Mouse (Mus musculus) spleen, postnatal 4 days (tissue): ENCODE measurements around the gene Pitpnc1.

ENCODE experiments used
- DNase-seq, 2 experiments: peaks; one replicate each; pipeline ENCODE4 v3.0.0; 2022; ENCODE audit warnings: low spot score in 2 of 2

The Pitpnc1 gene

GRCm38 (mm10) chr11:107373154-107373553 lies 97.3 kb downstream of the Pitpnc1 start:
- DNase-seq: no peak

DNA sequence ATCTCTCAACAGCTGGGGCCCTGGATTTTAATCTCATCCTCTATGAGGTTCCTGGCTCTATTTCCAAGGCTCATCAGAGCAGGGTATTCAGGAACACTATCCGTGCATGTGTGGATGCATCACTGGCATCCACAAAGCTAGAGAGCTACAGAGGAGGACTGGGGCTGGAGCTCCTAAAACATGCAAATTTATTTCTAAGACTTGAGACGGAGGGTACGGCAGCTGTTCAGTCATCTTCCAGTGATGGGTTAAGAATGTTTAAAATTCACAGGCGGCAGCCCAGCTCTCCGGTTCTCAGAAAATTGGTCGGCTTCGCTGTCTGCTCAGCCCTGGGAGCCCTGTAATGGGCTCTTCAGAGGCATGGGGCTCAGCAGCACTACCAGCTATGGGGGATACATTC lies 97.8 kb downstream of the Pitpnc1 start:
- DNase-seq: no peak

GRCm38 (mm10) chr11:107370476-107370875 lies 100.0 kb downstream of the Pitpnc1 start:
- no peak for DNase-seq

- no peak for DNase-seq
These were observed 100.8 kb downstream of the Pitpnc1 start for GRCm38 (mm10) chr11:107369661-107370060.

- no peak for DNase-seq
These were observed 104.4 kb downstream of the Pitpnc1 start for GRCm38 (mm10) chr11:107365938-107366712.

DNA sequence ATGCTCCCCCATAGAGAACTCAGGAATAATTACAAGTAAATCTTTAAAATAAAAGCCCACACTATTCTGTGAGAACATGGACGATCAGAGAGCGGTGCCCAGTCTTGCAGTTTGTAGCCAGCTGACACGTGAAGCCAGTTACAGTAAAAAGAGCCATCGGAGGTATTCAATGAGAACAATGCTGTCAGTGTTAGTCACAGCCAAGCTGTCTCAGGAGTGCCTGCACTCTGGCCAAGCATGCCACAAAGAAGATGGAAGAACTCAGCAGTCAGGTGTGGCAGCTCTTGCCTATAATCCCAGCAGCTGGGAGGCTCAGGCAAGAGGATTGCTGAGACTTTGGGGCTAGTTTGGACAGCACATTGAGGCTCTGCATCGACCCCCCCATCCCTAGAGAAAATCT lies 111.8 kb downstream of the Pitpnc1 start:
- no peak for DNase-seq

DNA sequence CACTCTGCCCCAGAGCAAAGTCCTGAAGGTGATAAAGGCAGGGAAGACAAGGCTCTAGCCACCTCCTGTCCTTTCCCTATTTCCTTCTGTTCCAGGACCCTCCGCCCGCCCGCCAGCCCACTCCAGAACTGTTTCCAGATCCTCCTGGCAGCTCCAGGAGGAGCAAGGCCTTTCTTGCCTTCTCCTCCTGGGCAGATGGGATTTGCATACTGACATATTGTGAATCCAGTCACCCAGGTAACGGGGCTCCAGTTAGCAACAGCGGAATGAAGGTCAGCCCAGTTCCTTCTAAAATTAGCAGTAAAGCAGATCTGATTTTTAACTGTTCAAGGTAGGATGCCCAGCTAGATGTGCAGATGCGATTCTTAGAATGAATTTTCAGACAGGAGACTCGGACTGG lies 114.3 kb downstream of the Pitpnc1 start:
- DNase-seq: no peak

- no peak for DNase-seq
These were observed 115.0 kb downstream of the Pitpnc1 start for GRCm38 (mm10) chr11:107355526-107355925.

GRCm38 (mm10) chr11:107354499-107355143 lies 115.9 kb downstream of the Pitpnc1 start:
- no peak for DNase-seq

DNA sequence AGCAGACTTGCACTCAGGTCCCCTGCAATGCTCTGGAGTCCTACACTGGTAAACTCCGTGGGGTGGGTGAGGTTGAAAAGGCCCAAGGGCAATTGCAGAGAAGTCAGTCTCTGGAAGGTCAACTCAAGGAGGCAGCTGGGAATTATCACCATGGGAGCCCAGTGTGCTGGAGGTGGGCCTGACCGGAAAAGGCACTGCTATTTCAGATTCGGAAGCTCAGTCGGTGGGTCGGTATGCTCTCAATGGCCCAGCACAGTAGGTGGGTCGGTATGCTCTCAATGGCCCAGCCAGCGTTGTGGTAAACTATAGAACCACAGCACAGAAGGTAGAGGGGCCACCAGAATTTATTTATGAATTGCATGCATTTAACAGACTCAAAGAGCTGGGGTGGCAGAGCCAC lies 117.9 kb downstream of the Pitpnc1 start:
- no peak for DNase-seq

- DNase-seq: no peak
These were observed 120.7 kb downstream of the Pitpnc1 start for GRCm38 (mm10) chr11:107349756-107350155.

DNA sequence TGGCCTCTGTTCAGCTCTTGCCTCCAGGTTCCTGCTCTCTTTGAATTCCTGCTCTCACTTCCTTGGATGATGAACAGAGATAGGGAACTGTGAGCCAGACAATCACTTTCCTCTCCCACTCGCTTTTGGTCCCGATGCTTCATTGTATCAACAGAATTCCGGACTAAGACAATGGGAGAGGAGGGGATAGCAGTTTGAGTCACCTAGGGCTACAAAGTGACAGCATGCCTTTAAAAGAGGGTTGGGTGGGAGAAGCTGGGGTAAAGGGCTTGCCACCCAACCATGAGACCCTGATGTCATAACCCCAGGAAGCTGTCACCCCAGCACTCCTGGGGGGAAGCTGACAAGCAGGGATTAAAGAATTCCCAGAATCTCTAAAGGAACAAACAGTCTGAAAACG lies 127.5 kb downstream of the Pitpnc1 start:
- no peak for DNase-seq

DNA sequence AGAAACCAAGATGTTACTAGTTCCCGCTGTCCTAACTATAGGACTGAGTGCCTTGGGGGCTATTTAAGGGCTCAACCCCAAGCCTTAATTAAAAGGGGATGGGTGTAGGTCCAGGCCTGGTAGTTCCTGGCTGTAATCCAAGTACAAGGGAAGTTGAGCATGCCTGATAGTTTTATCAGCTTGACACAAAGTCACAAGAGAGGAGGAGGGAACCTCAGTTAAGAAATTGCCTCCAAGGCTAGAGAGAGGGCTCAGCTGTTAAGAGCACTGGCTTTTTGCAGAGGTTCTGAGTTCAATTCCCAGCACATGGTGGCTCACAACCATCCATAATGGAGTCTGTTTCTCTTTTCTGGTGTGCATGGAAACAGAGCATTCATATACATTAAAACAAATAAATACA lies 128.1 kb downstream of the Pitpnc1 start:
- peak in 1 of 2 experiments; percentile 39 for DNase-seq

DNA sequence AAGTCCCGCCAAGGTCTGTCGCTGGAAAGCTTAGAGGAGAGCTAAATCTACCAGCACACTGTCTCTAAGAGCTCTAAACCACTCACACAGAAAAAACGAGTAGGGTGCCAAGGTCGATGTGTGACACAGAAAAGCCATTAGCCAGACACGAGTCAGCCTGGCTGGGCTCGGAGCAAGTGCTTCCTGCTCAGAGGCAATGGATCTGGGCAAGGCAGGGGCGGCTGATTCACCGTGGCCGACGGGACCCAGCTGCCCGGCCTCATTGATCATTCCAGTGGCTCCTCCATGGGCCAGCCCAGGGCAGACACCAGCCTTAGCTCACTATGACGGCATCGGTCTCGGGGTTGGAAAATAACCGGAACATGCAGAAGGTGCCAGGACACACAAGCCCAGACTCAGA lies 129.2 kb downstream of the Pitpnc1 start:
- DNase-seq: no peak

DNA sequence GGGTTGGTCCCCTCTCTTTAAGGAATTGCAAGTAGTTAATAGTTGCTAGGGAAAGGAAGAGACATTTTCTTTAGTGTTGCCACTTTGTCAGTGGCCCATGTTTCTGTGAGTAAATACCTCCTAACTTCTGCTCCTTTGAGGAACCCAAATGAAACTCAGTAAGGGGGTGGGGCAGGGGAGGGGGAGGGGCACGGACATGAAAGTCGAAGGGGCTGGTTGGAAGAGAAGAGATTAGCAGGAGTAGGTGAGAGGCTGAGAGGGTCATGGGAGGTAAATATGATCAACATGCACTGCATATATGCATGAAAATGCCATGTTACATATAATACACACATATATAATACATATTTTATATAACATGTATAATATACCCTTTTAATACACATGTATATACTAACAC lies 129.7 kb downstream of the Pitpnc1 start:
- DNase-seq: no peak

DNA sequence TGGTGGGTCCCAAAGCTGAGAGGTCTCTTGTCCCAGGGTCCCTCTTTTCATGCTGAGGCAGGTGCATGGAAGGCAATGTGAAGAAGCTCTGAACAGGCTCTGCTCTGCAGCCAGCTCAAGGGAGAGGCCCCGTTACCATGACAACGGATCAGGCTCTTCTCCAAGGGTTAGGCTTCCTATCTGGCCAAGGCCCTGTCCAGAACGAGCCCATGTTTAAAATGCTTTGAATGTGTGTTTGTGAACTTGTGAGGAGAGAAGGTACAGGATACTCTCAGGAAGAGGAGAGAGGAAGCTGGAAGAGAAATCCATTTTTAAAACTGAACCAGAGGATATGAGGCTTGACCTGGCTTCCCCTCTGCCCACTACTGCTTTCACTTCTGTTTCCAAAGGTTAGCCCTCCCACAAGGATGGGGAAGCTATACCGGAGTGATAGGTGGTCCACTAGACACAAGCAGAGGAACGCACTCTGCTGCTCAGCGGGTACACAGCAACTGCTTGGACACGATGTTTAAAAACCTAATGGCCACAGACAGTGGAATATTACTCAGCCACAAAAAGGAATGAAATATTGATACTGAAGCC lies 131.2 kb downstream of the Pitpnc1 start:
- DNase-seq: no peak

DNA sequence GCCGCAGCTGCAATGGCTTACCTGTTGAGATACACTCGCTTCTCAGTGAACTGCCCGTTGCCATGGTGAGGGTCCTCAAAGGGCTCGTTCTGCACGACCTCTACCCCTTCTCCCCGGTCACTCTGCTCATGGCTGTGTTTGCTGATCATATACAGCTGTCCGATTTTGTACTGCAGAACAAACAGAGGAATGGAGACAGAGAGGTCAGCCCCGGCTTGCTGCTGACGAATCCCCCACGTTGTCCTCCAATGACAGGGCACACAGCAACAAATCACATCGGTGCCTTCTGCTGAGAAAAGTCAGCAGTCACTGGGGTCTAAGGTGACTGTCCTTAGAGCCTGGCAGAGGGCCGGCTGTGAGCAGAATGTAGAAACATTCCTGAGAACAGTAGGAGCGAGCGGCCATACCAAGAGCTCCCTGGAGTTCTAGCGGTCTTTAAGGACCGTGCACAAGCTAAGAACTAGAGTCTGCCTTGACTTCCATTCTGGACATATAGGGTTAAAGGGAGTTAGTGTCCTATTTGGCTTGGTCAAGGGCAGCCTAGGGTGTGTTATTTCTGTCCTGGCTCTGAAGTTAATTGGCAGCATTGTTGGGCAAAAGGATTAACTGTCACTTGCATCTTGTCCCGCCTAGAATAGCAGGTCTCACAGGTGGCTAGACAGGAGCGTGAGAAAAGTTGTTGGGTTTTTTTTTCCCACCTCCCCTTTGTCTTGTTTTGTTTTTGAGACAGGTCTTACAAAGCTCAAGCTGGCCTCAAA lies 132.9 kb downstream of the Pitpnc1 start:
- DNase-seq: no peak

DNA sequence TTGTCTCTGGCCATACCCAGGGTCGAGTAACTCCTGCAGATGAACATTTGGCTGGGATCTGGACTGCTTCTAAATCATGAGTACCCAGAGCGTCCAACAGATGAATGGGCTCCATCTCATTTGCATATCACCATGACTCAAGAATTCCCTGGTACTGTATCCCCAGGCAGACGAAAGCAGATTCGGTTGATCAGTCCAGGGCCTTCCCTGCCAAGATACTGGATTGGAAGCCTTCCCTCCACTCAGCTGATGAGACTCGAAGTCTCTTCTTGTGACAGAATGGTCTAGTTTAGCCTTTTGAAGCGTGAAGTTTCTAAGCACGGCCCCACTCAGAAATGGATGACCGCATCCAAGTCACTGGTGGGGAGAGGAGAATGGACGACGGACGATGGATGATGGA lies 134.7 kb downstream of the Pitpnc1 start:
- DNase-seq: no peak

- no peak for DNase-seq
These were observed 135.5 kb downstream of the Pitpnc1 start for GRCm38 (mm10) chr11:107334849-107335484.

DNA sequence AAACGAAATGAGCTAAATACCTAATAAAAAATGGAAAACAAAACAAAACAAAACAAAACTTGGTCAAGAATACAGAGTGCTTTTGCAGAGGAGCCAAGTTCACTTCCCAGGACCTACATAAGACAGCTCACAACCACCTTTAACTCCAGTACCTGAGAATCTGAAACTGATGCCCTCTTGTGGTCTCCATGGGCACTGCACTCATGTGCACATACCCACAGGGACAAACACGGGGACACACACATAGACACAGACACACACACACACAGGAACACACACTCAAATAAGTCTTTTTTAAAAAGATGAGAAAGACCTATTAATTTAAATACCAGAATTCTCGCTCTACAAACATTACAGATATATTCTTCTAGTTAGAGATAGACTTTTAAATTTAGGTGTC lies 137.6 kb downstream of the Pitpnc1 start:
- DNase-seq: no peak

DNA sequence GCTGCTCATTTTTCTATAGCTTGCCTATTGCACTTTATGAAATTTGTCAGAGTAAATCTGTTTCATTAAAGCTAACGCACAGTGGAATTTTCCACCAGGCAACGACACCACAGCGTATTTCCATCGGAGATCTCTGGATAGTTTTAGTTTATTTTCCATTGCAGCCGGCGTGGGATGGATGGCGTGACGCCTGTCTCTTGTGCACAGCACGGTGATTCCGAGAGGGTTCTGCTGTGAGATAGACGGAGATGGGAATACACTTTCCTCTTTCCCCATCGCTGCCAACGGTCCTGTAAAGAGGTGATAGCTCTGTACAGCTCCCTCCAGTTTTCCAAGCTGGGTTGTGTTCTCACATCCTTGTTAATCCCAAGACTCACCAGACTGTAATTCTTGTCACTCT lies 138.2 kb downstream of the Pitpnc1 start:
- DNase-seq: no peak

- no peak for DNase-seq
These were observed 139.1 kb downstream of the Pitpnc1 start for GRCm38 (mm10) chr11:107331425-107331824.
